Comparison of ENCODE assay signal across 9 mouse cellular contexts in genomic region chr16:31425508-31425907, GRCm38 (mm10). TPM values are rescaled to one million over a fixed set of nuclear protein-coding genes. Genes with fewer than 3 reads are reported as not detected.
A peak's percentile ranks its signal among the peaks of the same experiment; 100 is the strongest.
DNase-seq lines count a peak whose midpoint lies in the region; ATAC-seq and TF ChIP-seq lines count a peak whose summit lies in the region.
"Had no signal": no experiment of that assay in that cellular context is flagged by ENCODE, and none has a peak within 500 bp of the region (broad histone marks: within the 10 kb centered on the region; RNA-seq: fewer than 3 reads in every experiment).

No protein-coding gene starts in this region.

- WGBS in midbrain, embryonic 10.5 days: 2% methylated on average over 4 of the region's 4 CpGs
- WGBS in midbrain, embryonic 15.5 days: under 1% methylated on average over 4 of the region's 4 CpGs
- WGBS in spleen, adult 2 months: 4% methylated on average over 4 of the region's 4 CpGs

- TF ChIP-seq CTCF in spleen, adult 2 months (IDR thresholded peaks at IDR 0.05; ENCODE audit: extremely low read depth, insufficient read depth, insufficient read length, insufficient replicate concordance): peak; percentile 81; the same call in 1 of the 2 replicates

- TF ChIP-seq POLR2A in spleen, adult 2 months (IDR thresholded peaks at IDR 0.05; ENCODE audit: low read depth, low read length): no peak

- peaks cover 21% of the 10 kb centered on the region for H3K4me1 ChIP-seq in midbrain, embryonic 10.5 days
- peaks cover 13% of the 10 kb centered on the region for H3K4me1 ChIP-seq in midbrain, embryonic 15.5 days
- H3K4me1 ChIP-seq in spleen, adult 2 months (ENCODE audit: control insufficient read depth, insufficient read depth, insufficient read length): 0 out of 2 replicates have a peak, but pooled peaks cover 3% of the 10 kb centered on the region

- H3K36me3 ChIP-seq in midbrain, embryonic 10.5 days: no peaks in the 10 kb centered on the region
- H3K36me3 ChIP-seq in midbrain, embryonic 15.5 days (replicated peaks): no peaks in the 10 kb centered on the region
- no peaks in the 10 kb centered on the region for H3K36me3 ChIP-seq in spleen, adult 2 months (ENCODE audit: control insufficient read depth, insufficient read depth, low read length)
- H3K36me3 ChIP-seq: neural tube, embryonic 13.5 days had no signal

- peaks cover 38% of the 10 kb centered on the region for H3K27me3 ChIP-seq in midbrain, embryonic 10.5 days (ENCODE audit: low read depth, poor library complexity, severe bottlenecking)
- H3K27me3 ChIP-seq in midbrain, embryonic 15.5 days (replicated peaks): peaks cover 8% of the 10 kb centered on the region
- H3K27me3 ChIP-seq in spleen, adult 2 months (ENCODE audit: control insufficient read depth, insufficient read depth, low read length): no peaks in the 10 kb centered on the region

- H3K4me2 ChIP-seq in midbrain, embryonic 15.5 days: no peak overlapping the region
- H3K4me2 ChIP-seq: neural tube, embryonic 13.5 days had no signal

- no peaks in the 10 kb centered on the region for H3K9me3 ChIP-seq in midbrain, embryonic 10.5 days (replicated peaks)
- H3K9me3 ChIP-seq in midbrain, embryonic 15.5 days: no peaks in the 10 kb centered on the region
- H3K9me3 ChIP-seq: neural tube, embryonic 13.5 days had no signal

- DNase-seq in midbrain, embryonic 10.5 days (ENCODE audit: low spot score): peak; percentile 56
- DNase-seq in adrenal gland, adult 2 months: peak; percentile 70
- DNase-seq in embryo, embryonic 10.5 days (ENCODE audit: low spot score): peak; percentile 81
- peak; percentile 83 to 88 for DNase-seq in kidney, postnatal 25 days
- peak; percentile 74 for DNase-seq in lung, postnatal 10 days
- peak; percentile 34 to 71 for DNase-seq in spleen, adult 2 months (ENCODE audit: low read depth in 1 of 2, low spot score in 2 of 2)
- DNase-seq in Muller cell, postnatal 12 days (ENCODE audit: inconsistent ontology term): no peak

- no peak overlapping the region for H3K4me3 ChIP-seq in midbrain, embryonic 10.5 days
- no peak overlapping the region for H3K4me3 ChIP-seq in midbrain, embryonic 15.5 days
- H3K4me3 ChIP-seq in spleen, adult 2 months (ENCODE audit: extremely low read depth, insufficient read depth, insufficient read length): no peak overlapping the region
- H3K4me3 ChIP-seq: neural tube, embryonic 13.5 days had no signal

- ATAC-seq in midbrain, embryonic 15.5 days (replicated peaks): no peak

- H3K9ac ChIP-seq in midbrain, embryonic 15.5 days: no peak overlapping the region
- H3K9ac ChIP-seq: neural tube, embryonic 13.5 days had no signal

- H3K27ac ChIP-seq in midbrain, embryonic 10.5 days (replicated peaks): no peak overlapping the region
- no peak overlapping the region for H3K27ac ChIP-seq in midbrain, embryonic 15.5 days
- H3K27ac ChIP-seq in spleen, adult 2 months (ENCODE audit: insufficient read depth, low read length): no peak overlapping the region
- H3K27ac ChIP-seq: neural tube, embryonic 13.5 days had no signal

RNA-seq across cellular contexts. Expression of gene Bdh1, which starts 3.4 kb away (rescaled TPM):
- 11.2 and 15.2 TPM in 2 replicates for polyA plus RNA-seq in midbrain, embryonic 10.5 days (2016; fragmentation: Nextera tagmentation; extraction: Ambion mirVana)
- polyA plus RNA-seq in midbrain, embryonic 15.5 days (2015; fragmentation: Nextera tagmentation; extraction: Ambion mirVana): 105 and 113 TPM in 2 replicates
- total RNA-seq in adrenal gland, adult 2 months (2021): 10 to 100 TPM in 1 of 2 experiments, 1 to 10 TPM in 1; 4.1 to 21.7 TPM
- 2.4 and 2.9 TPM in 2 replicates for polyA plus RNA-seq in adrenal gland, adult 2 months (2012; rRNA removed)
- 10.9 and 11.1 TPM in 2 replicates for polyA plus RNA-seq in spleen, adult 2 months (2012; rRNA removed)
